Mouse (Mus musculus) ES-E14 (cell line): ENCODE measurements around the gene Pabpc4. TPM values are rescaled to one million over a fixed set of nuclear protein-coding genes. Genes with fewer than 3 reads are reported as not detected.

ENCODE experiments used
- DNase-seq: peaks from one replicate; pipeline ENCODE4 v3.0.0-alpha.2; 2013; ENCODE audit warnings: low read depth, low spot score
- H3K27ac ChIP-seq: 2 replicates; pipeline ENCODE4 v1.5.1; 2012; ENCODE audit warnings: low read depth, mild to moderate bottlenecking, low read length, moderate library complexity, mixed read lengths; ENCODE audit not compliant: poor library complexity, insufficient read depth, severe bottlenecking
- H3K36me3 ChIP-seq: 2 replicates; pipeline ENCODE4 v1.6.1; 2012; ENCODE audit warnings: mild to moderate bottlenecking, low read length, moderate library complexity, mixed read lengths; ENCODE audit not compliant: control insufficient read depth, poor library complexity, insufficient read depth, severe bottlenecking
- H3K4me1 ChIP-seq, 2 experiments: fragments of 150-350 bp in 1 of 2; sonication (generic) in 1 of 2; 2 replicates each; pipeline ENCODE4 v1.6.1; 2012; ENCODE audit warnings: low read length in 2 of 2, mild to moderate bottlenecking in 1 of 2, mixed read lengths in 1 of 2; ENCODE audit not compliant: control insufficient read depth in 2 of 2, insufficient read depth in 2 of 2, poor library complexity in 1 of 2
- H3K4me3 ChIP-seq, 2 experiments: fragments of 150-350 bp in 1 of 2; sonication (generic) in 1 of 2; 2 replicates each; pipeline ENCODE4 v1.5.1; 2012; ENCODE audit warnings: low read length in 2 of 2, low read depth in 1 of 2, mild to moderate bottlenecking in 1 of 2, mixed read lengths in 1 of 2; ENCODE audit not compliant: insufficient read depth in 1 of 2, poor library complexity in 1 of 2, severe bottlenecking in 1 of 2
- H3K9ac ChIP-seq: 2 replicates; pipeline ENCODE4 v1.6.1; 2012; ENCODE audit warnings: low read depth, mild to moderate bottlenecking, low read length, mixed read lengths; ENCODE audit not compliant: poor library complexity, insufficient read depth, severe bottlenecking
- H3K9me3 ChIP-seq: fragments of 150-350 bp; sonication (generic); 2 replicates; pipeline ENCODE4 v1.6.1; 2012; ENCODE audit warnings: low read depth, mild to moderate bottlenecking, low read length; ENCODE audit not compliant: control insufficient read depth, insufficient read depth
- CHD2 ChIP-seq: IDR thresholded peaks from 2 replicates; pipeline ENCODE4 v1.6.1; 2014; ENCODE audit warnings: mild to moderate bottlenecking, low read depth, low read length, inconsistent platforms
- HCFC1 ChIP-seq: IDR thresholded peaks from 2 replicates; pipeline ENCODE4 v1.6.1; 2012; ENCODE audit warnings: low read length, inconsistent platforms, borderline replicate concordance; ENCODE audit not compliant: insufficient read depth
- MAFK ChIP-seq: IDR thresholded peaks from 2 replicates; pipeline ENCODE4 v1.6.1; 2014; ENCODE audit warnings: mild to moderate bottlenecking, low read depth, low read length, inconsistent platforms; ENCODE audit not compliant: insufficient read depth
- ZC3H11A ChIP-seq: IDR thresholded peaks from 2 replicates; pipeline ENCODE4 v1.6.1; 2012; ENCODE audit warnings: low read depth, mild to moderate bottlenecking, inconsistent platforms, low read length, borderline replicate concordance
- ZNF384 ChIP-seq: IDR thresholded peaks from 2 replicates; pipeline ENCODE4 v1.6.1; 2012; ENCODE audit warnings: low read depth, low read length, inconsistent platforms
- in situ Hi-C, 2 experiments: fragments of 600-800 bp; cut with MboI; formaldehyde crosslinking; loops; one replicate each; pipeline ENCODE4 v1.15.1; 2025; ENCODE audit warnings: low sequenced_read_pairs in 2 of 2, inconsistent platforms in 1 of 2; ENCODE audit not compliant: unreplicated experiment in 2 of 2
- total RNA-seq: library from RNA; depleted of rRNA; stranded (reverse); fragments of 300-350 nt; gene quantifications from 2 replicates; pipeline ENCODE4 v1.2.3, GENCODE M21; 2012

The Pabpc4 gene
- total RNA-seq, 1 experiment: 246 TPM

DNA sequence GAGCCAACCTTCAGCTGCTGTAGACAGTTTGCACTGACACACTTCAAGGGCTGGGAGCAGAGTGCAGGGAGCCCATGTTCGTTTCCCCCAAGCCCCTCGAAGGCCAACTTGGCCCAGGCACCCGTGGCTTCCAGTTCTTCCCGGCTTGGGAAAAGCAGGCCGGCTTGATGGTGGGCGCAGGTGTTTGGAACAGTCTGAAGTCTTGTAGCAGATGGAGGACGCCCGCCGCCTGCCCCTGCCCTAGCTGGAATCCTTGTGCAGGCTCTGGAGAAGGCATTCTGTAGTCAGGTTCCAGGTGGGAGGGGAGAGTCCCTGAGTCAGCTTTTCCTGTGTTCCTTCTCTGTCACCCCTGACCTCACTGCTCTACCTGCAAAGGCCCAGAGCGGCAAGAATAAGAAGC lies 44.8 kb downstream of the Pabpc4 start:
- H3K36me3 ChIP-seq: peaks cover 11% of the 10 kb centered on the region; the same call in 1 of the 2 replicates
- no peak for DNase-seq
- no peak overlapping the region for H3K4me3 ChIP-seq
- no peak overlapping the region for H3K9ac ChIP-seq
- peaks cover 0 to 6% of the 10 kb centered on the region in 2 experiments; a peak in 2 of 4 replicates for H3K4me1 ChIP-seq
- in situ Hi-C loops: loop anchor here in 1 of 2 experiments (10.0 kb wide), 1 partner anchor 78 kb away; no protein-coding TSS in a partner anchor
- no peak overlapping the region for H3K27ac ChIP-seq
- TF ChIP-seq ZC3H11A (no peak), HCFC1 (no peak), CHD2 (no peak), MAFK (no peak), ZNF384 (no peak)
- H3K9me3 ChIP-seq: no peaks in the 10 kb centered on the region

DNA sequence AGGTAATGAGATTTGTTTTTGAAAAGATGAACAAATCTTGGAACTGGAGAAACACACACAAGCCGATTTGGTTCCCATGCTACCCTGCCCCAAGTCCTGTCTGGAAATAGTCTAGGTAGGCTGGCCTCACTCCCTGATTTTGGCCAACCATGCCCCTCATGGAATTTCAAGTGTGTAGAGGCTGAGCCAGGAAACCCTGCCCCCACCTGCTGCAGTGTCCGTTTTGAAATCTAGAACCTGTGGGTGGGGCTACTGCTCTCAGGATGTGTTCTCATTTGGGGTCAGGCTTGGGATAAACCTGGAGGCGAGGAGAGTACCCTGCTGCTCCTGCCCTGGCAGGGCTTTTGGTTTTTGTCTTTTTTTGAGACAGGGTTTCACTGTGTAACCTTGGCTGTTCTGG lies 46.1 kb downstream of the Pabpc4 start:
- DNase-seq: no peak
- in situ Hi-C loops: loop anchor here in 1 of 2 experiments (10.0 kb wide), 1 partner anchor 77 kb away; no protein-coding TSS in a partner anchor
- H3K36me3 ChIP-seq: peaks cover under 1% of the 10 kb centered on the region; the same call in 1 of the 2 replicates

DNA sequence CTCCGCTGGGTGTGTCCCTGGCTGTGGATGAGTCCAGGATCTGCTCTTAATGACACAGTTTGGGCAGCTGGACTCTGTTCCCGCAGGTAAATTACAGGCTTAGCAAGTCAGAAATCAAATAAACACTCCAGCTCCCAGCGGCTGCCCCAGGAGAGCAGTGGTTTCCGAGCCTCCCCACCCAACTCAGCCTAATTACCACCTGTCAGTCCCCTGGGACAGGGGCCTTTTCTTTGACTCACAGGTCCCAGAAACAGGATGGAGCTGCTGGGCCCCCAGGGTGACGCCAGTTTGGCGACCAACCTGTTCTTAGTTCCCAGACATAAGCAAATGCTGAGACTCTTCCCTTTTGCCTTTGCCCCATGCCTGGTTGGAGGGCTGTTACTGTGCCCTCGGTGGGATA lies 49.7 kb downstream of the Pabpc4 start:
- no peak for TF ChIP-seq ZNF384
- TF ChIP-seq MAFK: no peak
- TF ChIP-seq HCFC1: no peak
- TF ChIP-seq CHD2: no peak
- TF ChIP-seq ZC3H11A: no peak
- DNase-seq: no peak
- Histone ChIP-seq H3K36me3 (no peaks in the 10 kb centered on the region), H3K9ac (no peak overlapping the region), H3K4me3 (no peak overlapping the region), H3K4me1 (peaks cover 0 to 6% of the 10 kb centered on the region in 2 experiments; a peak in 2 of 4 replicates), H3K9me3 (no peaks in the 10 kb centered on the region), H3K27ac (no peak overlapping the region)
- in situ Hi-C loops: no loop called here

More for the DNA sequence above, 46.1 kb downstream of the Pabpc4 start:
- H3K9ac ChIP-seq: no peak overlapping the region
- H3K4me1 ChIP-seq: peaks cover 0 to 6% of the 10 kb centered on the region in 2 experiments; a peak in 2 of 4 replicates
- H3K4me3 ChIP-seq: no peak overlapping the region
- H3K27ac ChIP-seq: no peak overlapping the region
- no peaks in the 10 kb centered on the region for H3K9me3 ChIP-seq
- TF ChIP-seq ZNF384 (no peak), ZC3H11A (no peak), MAFK (no peak), CHD2 (no peak), HCFC1 (no peak)

DNA sequence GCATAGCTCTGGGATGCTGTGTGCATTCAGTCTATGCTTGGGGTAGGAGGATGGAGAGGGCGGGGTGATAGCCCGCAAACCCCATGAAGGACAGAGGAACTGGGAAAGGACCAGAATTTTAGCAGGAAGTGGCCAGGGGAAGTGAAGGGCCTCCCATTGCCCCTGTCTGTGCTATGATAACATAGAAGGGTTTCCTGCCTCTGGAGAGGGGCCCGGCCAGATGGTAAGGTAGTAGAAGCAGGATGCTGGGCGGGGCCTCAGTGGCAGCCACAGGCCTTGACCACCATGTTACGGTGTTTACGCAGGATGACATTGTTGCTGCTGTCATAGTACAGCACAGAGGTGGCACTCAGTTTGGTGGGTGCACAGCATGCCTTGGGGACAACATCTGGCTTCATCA lies 50.9 kb downstream of the Pabpc4 start:
- Histone ChIP-seq H3K36me3 (no peaks in the 10 kb centered on the region), H3K9ac (no peak overlapping the region), H3K4me1 (peaks cover 0 to 6% of the 10 kb centered on the region in 2 experiments; a peak in 2 of 4 replicates), H3K4me3 (no peak overlapping the region), H3K9me3 (no peaks in the 10 kb centered on the region), H3K27ac (no peak overlapping the region)
- TF ChIP-seq ZNF384 (no peak), HCFC1 (no peak), CHD2 (no peak), ZC3H11A (no peak), MAFK (no peak)
- in situ Hi-C loops: no loop called here
- DNase-seq: no peak
